Mouse (Mus musculus) heart, adult 2 months (tissue): Measurements from ENCODE around the gene Dock1.

Experiments
- CTCF ChIP-seq: fragments of 200-600 bp; IDR thresholded peaks from 2 replicates; pipeline ENCODE4 v1.8.1; 2022; ENCODE audit warnings: antibody characterized with exemption, mild to moderate bottlenecking, moderate library complexity
- EP300 ChIP-seq: fragments of 200-500 bp; IDR thresholded peaks from 2 replicates; pipeline ENCODE4 v1.6.1; 2011; ENCODE audit warnings: low read depth, low read length, control low read depth; ENCODE audit not compliant: insufficient read depth

DNA sequence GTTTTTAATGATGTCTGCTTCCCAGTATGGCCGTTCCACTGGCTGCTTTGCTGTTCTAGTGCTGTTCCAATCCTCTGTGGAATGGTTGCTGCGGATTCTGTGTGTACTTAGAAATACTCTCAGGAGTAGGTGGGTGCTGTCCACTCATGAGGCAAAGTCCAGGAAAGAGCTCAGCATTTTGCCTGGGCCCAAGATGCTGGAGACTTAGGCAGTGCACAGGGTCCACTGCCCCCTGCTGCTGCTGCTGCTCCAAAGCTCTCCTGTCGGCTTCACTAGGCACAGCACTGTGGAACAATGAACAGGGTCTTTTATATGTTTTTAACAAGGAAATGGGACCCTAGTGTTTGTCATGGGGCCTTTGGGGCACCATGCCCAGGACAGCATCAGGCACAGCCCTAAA lies 361.0 kb downstream of the Dock1 start:
- no peak for TF ChIP-seq CTCF
- TF ChIP-seq EP300: no peak
